In the genomic region with DNA sequence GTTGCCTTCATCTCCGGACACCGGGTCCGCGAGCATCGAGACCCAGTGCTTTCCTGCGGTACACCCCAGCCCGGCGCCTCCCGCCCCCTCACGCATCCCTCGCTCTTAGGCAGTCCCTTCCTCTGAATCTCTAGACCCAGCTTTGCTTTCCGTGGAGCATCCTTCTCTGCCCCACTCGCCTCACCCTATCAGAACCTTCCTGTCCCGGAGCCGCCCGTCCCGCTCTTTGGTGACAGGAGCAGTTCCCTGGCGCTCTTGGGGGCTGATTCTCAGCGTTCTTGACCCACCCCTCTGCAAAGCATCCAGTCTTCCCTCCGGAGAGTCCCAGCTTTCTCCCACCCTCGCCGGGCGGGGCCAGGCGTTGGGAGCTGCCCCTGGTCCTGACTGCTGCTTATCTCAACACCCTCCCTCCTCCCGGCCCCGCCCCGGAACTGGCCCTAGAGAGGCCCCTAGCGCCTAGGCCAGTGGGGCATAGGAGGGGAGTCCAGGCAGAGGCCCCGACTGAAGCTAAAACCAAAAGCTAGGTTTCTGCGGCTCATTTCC, we compare ENCODE assay signal across 9 mouse cellular contexts. TPM values are rescaled to one million over a fixed set of nuclear protein-coding genes. Genes with fewer than 3 reads are reported as not detected.
DNase-seq lines count a peak whose midpoint lies in the region; ATAC-seq and TF ChIP-seq lines count a peak whose summit lies in the region.
"Had no signal": no experiment of that assay in that cellular context is flagged by ENCODE, and none has a peak within 500 bp of the region (broad histone marks: within the 10 kb centered on the region; RNA-seq: fewer than 3 reads in every experiment).

No protein-coding gene starts in this region.

- no peak for TF ChIP-seq CTCF in E14TG2a.4 (conservative IDR thresholded peaks at IDR 0.05; ENCODE audit: low read length)
- no peak for TF ChIP-seq CTCF in heart, adult 2 months (IDR thresholded peaks at IDR 0.05)
- TF ChIP-seq CTCF in midbrain, postnatal 0 days (IDR thresholded peaks at IDR 0.05), result no peak
- no peak for TF ChIP-seq CTCF in stomach, postnatal 0 days (IDR thresholded peaks at IDR 0.05; ENCODE audit: low read depth)

- H3K4me1 ChIP-seq in E14TG2a.4 (replicated peaks; ENCODE audit: low read depth, low read length), result peaks cover 47% of the 10 kb centered on the region
- peaks cover 25% of the 10 kb centered on the region for H3K4me1 ChIP-seq in embryonic facial prominence, embryonic 10.5 days
- no peaks in the 10 kb centered on the region for H3K4me1 ChIP-seq in heart, adult 2 months (ENCODE audit: control insufficient read depth, insufficient read depth, low read length)
- peaks cover 13% of the 10 kb centered on the region for H3K4me1 ChIP-seq in liver, embryonic 11.5 days (replicated peaks; ENCODE audit: control insufficient read depth, insufficient read depth, low read length)
- 0 out of 2 replicates have a peak, but pooled peaks cover 2% of the 10 kb centered on the region for H3K4me1 ChIP-seq in midbrain, postnatal 0 days (ENCODE audit: insufficient read depth, low read length)
- H3K4me1 ChIP-seq in stomach, postnatal 0 days (replicated peaks; ENCODE audit: control insufficient read depth, insufficient read depth), result peaks cover 6% of the 10 kb centered on the region

- H3K27ac ChIP-seq in embryonic facial prominence, embryonic 10.5 days (replicated peaks), result peak overlapping the region; percentile 89
- peak overlapping the region; percentile 17; the same call in 1 of the 2 replicates for H3K27ac ChIP-seq in heart, adult 2 months
- peak overlapping the region; percentile 73 for H3K27ac ChIP-seq in liver, embryonic 11.5 days (ENCODE audit: low read depth, low read length)
- peak overlapping the region; percentile 80 for H3K27ac ChIP-seq in midbrain, postnatal 0 days (ENCODE audit: low read depth, low read length)
- H3K27ac ChIP-seq in stomach, postnatal 0 days (replicated peaks), result peak overlapping the region; percentile 20; the same call in 1 of the 2 replicates

- H3K79me2 ChIP-seq in heart, adult 2 months (replicated peaks; ENCODE audit: control insufficient read depth, insufficient read depth, low read length), result no peaks in the 10 kb centered on the region

- DNase-seq in adrenal gland, postnatal 25 days, result peak; percentile 72
- DNase-seq in embryonic facial prominence, embryonic 10.5 days (ENCODE audit: low spot score), result peak; percentile 87
- DNase-seq in heart, adult 2 months, result peak; percentile 70 to 75
- DNase-seq in kidney, adult 18-20 months, result peak; percentile 49
- DNase-seq in liver, embryonic 11.5 days (ENCODE audit: low spot score), result peak; percentile 87
- peak; percentile 58 for DNase-seq in midbrain, postnatal 0 days (ENCODE audit: low spot score)
- DNase-seq in stomach, postnatal 0 days (ENCODE audit: low spot score), result peak; percentile 69

- no peak for TF ChIP-seq EP300 in heart, adult 2 months (IDR thresholded peaks at IDR 0.05; ENCODE audit: insufficient read depth, low read depth, low read length)
- TF ChIP-seq EP300 in stomach, postnatal 0 days (optimal IDR thresholded peaks at IDR 0.05), result no peak

- under 1% methylated on average over 30 of the region's 30 CpGs for WGBS in embryonic facial prominence, embryonic 10.5 days
- under 1% methylated on average over 30 of the region's 30 CpGs for WGBS in heart, adult 2 months
- whole genome bisulfite sequencing in liver, embryonic 11.5 days, result under 1% methylated on average over 30 of the region's 30 CpGs
- WGBS in midbrain, postnatal 0 days, result 2% methylated on average over 29 of the region's 30 CpGs
- WGBS in stomach, postnatal 0 days, result 2% methylated on average over 29 of the region's 30 CpGs

- no peaks in the 10 kb centered on the region for H3K36me3 ChIP-seq in E14TG2a.4 (ENCODE audit: insufficient read depth, low read length)
- peaks cover 43% of the 10 kb centered on the region for H3K36me3 ChIP-seq in embryonic facial prominence, embryonic 10.5 days (replicated peaks)
- no peaks in the 10 kb centered on the region for H3K36me3 ChIP-seq in heart, adult 2 months (ENCODE audit: control insufficient read depth, insufficient read depth, low read length)
- H3K36me3 ChIP-seq in liver, embryonic 11.5 days (ENCODE audit: control insufficient read depth, insufficient read depth, low read length), result peaks cover 6% of the 10 kb centered on the region; the same call in 1 of the 2 replicates
- H3K36me3 ChIP-seq in midbrain, postnatal 0 days (ENCODE audit: insufficient read depth, low read length), result peaks cover 25% of the 10 kb centered on the region
- no peaks in the 10 kb centered on the region for H3K36me3 ChIP-seq in stomach, postnatal 0 days (ENCODE audit: control insufficient read depth, insufficient read depth, low read length)

- no peak for TF ChIP-seq POLR2A in heart, adult 2 months (IDR thresholded peaks at IDR 0.05; ENCODE audit: insufficient read depth, low read depth, low read length)

- H3K4me2 ChIP-seq in liver, embryonic 11.5 days, result peak overlapping the region; percentile 93
- peak overlapping the region; percentile 84 for H3K4me2 ChIP-seq in midbrain, postnatal 0 days (ENCODE audit: low read depth, low read length, poor library complexity, severe bottlenecking)
- H3K4me2 ChIP-seq in stomach, postnatal 0 days (replicated peaks; ENCODE audit: low read depth), result peak overlapping the region; percentile 98

- peak; percentile 93 for ATAC-seq in liver, embryonic 11.5 days (replicated peaks; ENCODE audit: low FRiP score)
- ATAC-seq in midbrain, postnatal 0 days (ENCODE audit: low FRiP score), result peak; percentile 64
- peak; percentile 64; the same call in 1 of the 2 replicates for ATAC-seq in stomach, postnatal 0 days (ENCODE audit: low FRiP score, low TSS enrichment)

- peaks cover 58% of the 10 kb centered on the region for H3K27me3 ChIP-seq in E14TG2a.4 (ENCODE audit: insufficient read depth, low read length)
- H3K27me3 ChIP-seq in embryonic facial prominence, embryonic 10.5 days (replicated peaks; ENCODE audit: low read depth, poor library complexity, severe bottlenecking), result no peaks in the 10 kb centered on the region; the same call in 1 of the 2 replicates
- H3K27me3 ChIP-seq in heart, adult 2 months (ENCODE audit: control insufficient read depth, insufficient read depth, low read length), result no peaks in the 10 kb centered on the region
- H3K27me3 ChIP-seq in liver, embryonic 11.5 days (replicated peaks; ENCODE audit: control insufficient read depth, insufficient read depth, low read length), result no peaks in the 10 kb centered on the region
- H3K27me3 ChIP-seq in midbrain, postnatal 0 days (ENCODE audit: insufficient read depth, low read length), result no peaks in the 10 kb centered on the region
- H3K27me3 ChIP-seq in stomach, postnatal 0 days (ENCODE audit: control insufficient read depth, insufficient read depth, low read length), result no peaks in the 10 kb centered on the region

- H3K4me3 ChIP-seq in E14TG2a.4 (replicated peaks; ENCODE audit: low read length), result peak overlapping the region; percentile 88
- H3K4me3 ChIP-seq in embryonic facial prominence, embryonic 10.5 days, result peak overlapping the region; percentile 89
- peak overlapping the region; percentile 64 for H3K4me3 ChIP-seq in heart, adult 2 months
- H3K4me3 ChIP-seq in liver, embryonic 11.5 days (ENCODE audit: low read depth, low read length), result peak overlapping the region; percentile 65
- H3K4me3 ChIP-seq in midbrain, postnatal 0 days (ENCODE audit: low read depth, low read length), result peak overlapping the region; percentile 73
- H3K4me3 ChIP-seq in stomach, postnatal 0 days (ENCODE audit: low read depth, low read length), result peak overlapping the region; percentile 59

- no peaks in the 10 kb centered on the region for H3K9me3 ChIP-seq in E14TG2a.4 (ENCODE audit: low read length)
- H3K9me3 ChIP-seq in embryonic facial prominence, embryonic 10.5 days, result no peaks in the 10 kb centered on the region
- no peaks in the 10 kb centered on the region for H3K9me3 ChIP-seq in liver, embryonic 11.5 days (ENCODE audit: control insufficient read depth, low read length)
- H3K9me3 ChIP-seq in midbrain, postnatal 0 days (ENCODE audit: low read length), result no peaks in the 10 kb centered on the region
- H3K9me3 ChIP-seq in stomach, postnatal 0 days (ENCODE audit: control insufficient read depth, low read length), result no peaks in the 10 kb centered on the region

- intact Hi-C loops in heart, adult 2 months (cut with DNase I), result no loop called here

- H3K9ac ChIP-seq in heart, adult 2 months (ENCODE audit: low read depth, low read length), result peak overlapping the region; percentile 76
- peak overlapping the region; percentile 61 for H3K9ac ChIP-seq in liver, embryonic 11.5 days (ENCODE audit: low read depth, low read length)
- peak overlapping the region; percentile 85 for H3K9ac ChIP-seq in midbrain, postnatal 0 days (replicated peaks; ENCODE audit: low read length, poor library complexity, severe bottlenecking)
- H3K9ac ChIP-seq in stomach, postnatal 0 days (ENCODE audit: low read length), result peak overlapping the region; percentile 57

RNA-seq across cellular contexts. Expression of gene Carmil3, which starts 0.9 kb away (rescaled TPM):
- 7.3 and 9.6 TPM in 2 replicates for total RNA-seq in adrenal gland, postnatal 25 days (2021)
- 3.4 and 3.5 TPM in 2 replicates for polyA plus RNA-seq in embryonic facial prominence, embryonic 10.5 days (2016; fragmentation: Nextera tagmentation; extraction: Ambion mirVana)
- 1 to 10 TPM; 1.3 to 2.0 TPM for total RNA-seq in heart, adult 2 months (2021)
- polyA plus RNA-seq in heart, adult 2 months (2012; rRNA removed), result 3.4 and 4.8 TPM in 2 replicates
- polyA plus RNA-seq in liver, embryonic 11.5 days (2014; fragmentation: Nextera tagmentation; extraction: Ambion mirVana), result 2.7 and 3.0 TPM in 2 replicates
- 118 and 166 TPM in 2 replicates for total RNA-seq in midbrain, postnatal 0 days (2014; rRNA removed)
- polyA plus RNA-seq in midbrain, postnatal 0 days (2015; fragmentation: Nextera tagmentation; extraction: Ambion mirVana), result 33.3 and 37.6 TPM in 2 replicates
- polyA plus RNA-seq in stomach, postnatal 0 days (2015; fragmentation: Nextera tagmentation; extraction: Ambion mirVana), result 0.46 and 0.81 TPM in 2 replicates

RNA-seq across cellular contexts. Expression of gene Dhrs4, which starts 12.8 kb away (rescaled TPM):
- 83.7 and 89.8 TPM in 2 replicates for total RNA-seq in adrenal gland, postnatal 25 days (2021)
- polyA plus RNA-seq in embryonic facial prominence, embryonic 10.5 days (2016; fragmentation: Nextera tagmentation; extraction: Ambion mirVana), result 77.3 and 88.4 TPM in 2 replicates
- total RNA-seq in heart, adult 2 months (2021), result 100 to 1,000 TPM; 106 to 125 TPM
- polyA plus RNA-seq in heart, adult 2 months (2012; rRNA removed), result 64.7 and 85.7 TPM in 2 replicates
- 58.7 and 59.4 TPM in 2 replicates for polyA plus RNA-seq in liver, embryonic 11.5 days (2014; fragmentation: Nextera tagmentation; extraction: Ambion mirVana)
- total RNA-seq in midbrain, postnatal 0 days (2014; rRNA removed), result 10.0 and 13.8 TPM in 2 replicates
- polyA plus RNA-seq in midbrain, postnatal 0 days (2015; fragmentation: Nextera tagmentation; extraction: Ambion mirVana), result 18.0 and 19.4 TPM in 2 replicates
- 53.7 and 54.5 TPM in 2 replicates for polyA plus RNA-seq in stomach, postnatal 0 days (2015; fragmentation: Nextera tagmentation; extraction: Ambion mirVana)

RNA-seq across cellular contexts. Expression of gene Cpne6, which starts 18.9 kb away (rescaled TPM):
- total RNA-seq in adrenal gland, postnatal 25 days (2021), result 0.12 TPM in 1 of 2 replicates, not detected in the other
- polyA plus RNA-seq in embryonic facial prominence, embryonic 10.5 days (2016; fragmentation: Nextera tagmentation; extraction: Ambion mirVana), result 0.59 and 0.64 TPM in 2 replicates
- not detected for total RNA-seq in heart, adult 2 months (2021)
- 0.25 and 0.26 TPM in 2 replicates for polyA plus RNA-seq in heart, adult 2 months (2012; rRNA removed)
- polyA plus RNA-seq in liver, embryonic 11.5 days (2014; fragmentation: Nextera tagmentation; extraction: Ambion mirVana), result 0.16 and 0.49 TPM in 2 replicates
- 9.4 and 14.7 TPM in 2 replicates for total RNA-seq in midbrain, postnatal 0 days (2014; rRNA removed)
- 12.3 and 15.0 TPM in 2 replicates for polyA plus RNA-seq in midbrain, postnatal 0 days (2015; fragmentation: Nextera tagmentation; extraction: Ambion mirVana)
- polyA plus RNA-seq in stomach, postnatal 0 days (2015; fragmentation: Nextera tagmentation; extraction: Ambion mirVana), result 0.08 and 0.17 TPM in 2 replicates
- total RNA-seq: gastrocnemius, adult 8-10 months had no signal

RNA-seq across cellular contexts. Expression of gene Nrl, which starts 33.4 kb away (rescaled TPM):
- total RNA-seq in adrenal gland, postnatal 25 days (2021), result not detected in 2 replicates
- 0.05 TPM in 1 of 2 replicates, not detected in the other for polyA plus RNA-seq in embryonic facial prominence, embryonic 10.5 days (2016; fragmentation: Nextera tagmentation; extraction: Ambion mirVana)
- total RNA-seq in heart, adult 2 months (2021), result not detected
- not detected in 2 replicates for polyA plus RNA-seq in heart, adult 2 months (2012; rRNA removed)
- polyA plus RNA-seq in liver, embryonic 11.5 days (2014; fragmentation: Nextera tagmentation; extraction: Ambion mirVana), result not detected in 2 replicates
- total RNA-seq in midbrain, postnatal 0 days (2014; rRNA removed), result 1.5 and 3.8 TPM in 2 replicates
- polyA plus RNA-seq in midbrain, postnatal 0 days (2015; fragmentation: Nextera tagmentation; extraction: Ambion mirVana), result 0.55 and 0.57 TPM in 2 replicates
- 0.11 TPM in 1 of 2 replicates, not detected in the other for polyA plus RNA-seq in stomach, postnatal 0 days (2015; fragmentation: Nextera tagmentation; extraction: Ambion mirVana)
- total RNA-seq: gastrocnemius, adult 8-10 months had no signal

RNA-seq across cellular contexts. Expression of gene Pck2, which starts 48.7 kb away (rescaled TPM):
- 33.9 and 46.2 TPM in 2 replicates for total RNA-seq in adrenal gland, postnatal 25 days (2021)
- polyA plus RNA-seq in embryonic facial prominence, embryonic 10.5 days (2016; fragmentation: Nextera tagmentation; extraction: Ambion mirVana), result 20.7 and 23.6 TPM in 2 replicates
- total RNA-seq in heart, adult 2 months (2021), result 1 to 10 TPM; 9.0 to 9.4 TPM
- polyA plus RNA-seq in heart, adult 2 months (2012; rRNA removed), result 13.3 and 15.3 TPM in 2 replicates
- 49.8 and 50.9 TPM in 2 replicates for polyA plus RNA-seq in liver, embryonic 11.5 days (2014; fragmentation: Nextera tagmentation; extraction: Ambion mirVana)
- total RNA-seq in midbrain, postnatal 0 days (2014; rRNA removed), result 27.8 and 29.1 TPM in 2 replicates
- polyA plus RNA-seq in midbrain, postnatal 0 days (2015; fragmentation: Nextera tagmentation; extraction: Ambion mirVana), result 18.2 and 21.6 TPM in 2 replicates
- 15.7 and 16.1 TPM in 2 replicates for polyA plus RNA-seq in stomach, postnatal 0 days (2015; fragmentation: Nextera tagmentation; extraction: Ambion mirVana)

Comparison
In these comparisons a context has a peak if more than half of its experiments do, and no peak if none do; other contexts are left out.
1. Peak in every context shown above with its lines: DNase-seq, ATAC-seq, H3K4me3 ChIP-seq and H3K27ac ChIP-seq.
2. H3K27ac ChIP-seq: peak in every context shown above with its lines; median percentile 89 in embryonic facial prominence, embryonic 10.5 days; 80 in midbrain, postnatal 0 days; 73 in liver, embryonic 11.5 days; 20 in stomach, postnatal 0 days; 17 in heart, adult 2 months.